Mouse (Mus musculus) frontal cortex, adult (tissue): ENCODE data around the gene Pnpla6.
"Not testable (repeated sequence)": the region's sequence is repeated elsewhere in the genome, so short reads cannot be mapped to it uniquely, and the experiment has no call there.

Experiments
- ATAC-seq: cut with Nextera tagmentation; 2 replicates; pipeline ENCODE4 v1.9.2; 2017; ENCODE audit warnings: mild to moderate bottlenecking, moderate library complexity, mixed read lengths; ENCODE audit not compliant: low TSS enrichment

Gene Pnpla6

DNA sequence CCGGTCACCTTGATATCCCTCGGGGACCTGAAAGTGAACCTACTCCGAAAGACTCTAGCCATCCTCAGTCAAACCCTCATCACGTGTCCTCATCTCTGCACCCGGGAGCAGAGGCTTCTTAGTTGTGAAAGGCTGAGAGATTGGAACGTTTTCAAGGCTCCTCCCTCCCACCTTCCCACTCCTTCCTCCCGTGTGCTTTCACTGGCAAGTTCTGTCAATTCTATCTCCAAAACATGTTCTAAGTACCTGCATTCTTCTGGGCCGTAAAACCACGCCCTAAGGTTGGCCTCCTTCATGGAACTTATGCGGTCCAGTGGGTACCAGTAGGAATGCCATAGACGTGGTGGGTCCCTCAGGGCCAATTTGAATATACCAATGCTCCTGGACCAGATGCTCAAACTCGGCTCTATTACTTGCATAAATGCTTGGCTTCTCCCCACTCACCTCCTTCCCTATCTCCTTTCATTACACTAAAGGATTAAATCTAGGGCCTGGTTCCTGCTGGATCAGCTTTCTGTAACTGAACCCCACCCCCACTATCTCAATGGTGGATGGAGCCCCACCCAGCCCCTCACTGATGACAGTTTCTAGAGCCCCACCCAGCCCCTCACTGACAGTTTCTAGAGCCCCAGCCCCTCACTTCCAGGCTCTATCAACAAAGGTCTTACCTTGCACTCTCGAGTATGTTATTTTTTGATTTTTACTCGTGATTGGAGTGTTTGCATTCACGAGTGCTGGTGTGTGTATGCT, 61.2 kb downstream of the Pnpla6 start:
- ATAC-seq = no peak

DNA sequence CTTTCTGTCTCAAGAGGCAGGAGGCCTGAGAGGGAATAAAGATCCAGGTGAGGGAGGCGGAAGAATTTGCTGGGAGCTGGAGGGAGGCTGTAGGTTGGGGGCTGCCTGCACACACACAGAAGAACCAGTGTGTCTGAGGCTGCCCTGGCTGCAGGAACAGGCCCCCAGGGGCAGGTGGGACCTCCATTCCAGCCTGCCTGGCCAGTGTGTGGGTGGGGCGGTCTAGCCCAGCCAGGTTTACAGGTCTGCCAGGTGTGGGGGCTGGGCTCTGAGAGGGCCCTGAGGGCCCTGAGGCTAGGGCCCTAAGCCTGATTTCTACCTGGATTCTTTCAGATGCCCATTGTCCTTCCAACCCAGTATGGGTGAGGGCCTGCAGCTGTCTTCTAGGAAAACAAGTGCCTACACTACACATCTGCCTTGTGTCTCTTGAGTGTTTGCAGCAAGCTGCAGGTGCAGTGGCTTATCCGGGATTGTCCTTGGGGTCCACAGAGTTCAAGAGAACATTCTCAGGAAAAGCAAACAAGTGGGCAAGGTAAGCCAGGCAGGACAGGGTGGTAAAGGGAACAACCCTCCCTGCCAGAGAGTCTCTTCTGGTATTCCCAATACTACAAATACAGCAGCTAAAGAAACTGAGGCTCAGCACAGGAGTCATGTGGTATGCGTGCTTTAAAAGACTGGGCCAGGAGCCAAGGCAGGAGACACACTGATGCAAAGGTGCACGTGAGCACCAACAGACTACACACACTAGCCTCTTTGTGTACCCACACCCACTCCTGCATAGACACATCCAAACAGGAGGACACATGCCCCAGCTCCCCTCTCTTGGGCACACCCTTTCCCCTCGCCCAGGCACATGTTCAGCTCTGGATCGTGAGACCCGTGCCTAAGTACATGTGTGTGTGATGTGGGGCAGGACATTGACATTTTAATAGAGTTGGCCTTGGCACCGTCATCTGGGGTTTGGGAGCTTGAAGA, 64.5 kb downstream of the Pnpla6 start:
- ATAC-seq = no peak

DNA sequence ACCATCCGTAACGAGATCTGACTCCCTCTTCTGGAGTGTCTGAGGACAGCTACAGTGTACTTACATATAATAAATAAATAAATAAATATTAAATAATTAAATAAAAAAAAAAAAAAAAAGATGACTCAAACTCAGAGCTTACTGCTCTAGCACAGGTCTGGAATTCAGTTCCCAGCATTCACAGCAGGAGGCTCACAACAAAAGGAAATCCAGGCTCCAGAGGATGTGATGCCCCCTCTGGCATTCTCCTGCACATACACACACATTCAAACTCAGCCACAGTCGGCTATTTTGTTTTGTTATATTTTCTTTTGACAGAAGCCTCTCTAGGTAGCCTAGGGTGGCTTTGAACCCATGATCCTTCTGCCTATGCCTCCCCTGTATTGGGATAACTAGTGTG, 66.8 kb downstream of the Pnpla6 start:
- ATAC-seq = not testable (repeated sequence)

GRCm38 (mm10) chr8:3586452-3586851, 71.3 kb downstream of the Pnpla6 start:
- no peak for ATAC-seq

DNA sequence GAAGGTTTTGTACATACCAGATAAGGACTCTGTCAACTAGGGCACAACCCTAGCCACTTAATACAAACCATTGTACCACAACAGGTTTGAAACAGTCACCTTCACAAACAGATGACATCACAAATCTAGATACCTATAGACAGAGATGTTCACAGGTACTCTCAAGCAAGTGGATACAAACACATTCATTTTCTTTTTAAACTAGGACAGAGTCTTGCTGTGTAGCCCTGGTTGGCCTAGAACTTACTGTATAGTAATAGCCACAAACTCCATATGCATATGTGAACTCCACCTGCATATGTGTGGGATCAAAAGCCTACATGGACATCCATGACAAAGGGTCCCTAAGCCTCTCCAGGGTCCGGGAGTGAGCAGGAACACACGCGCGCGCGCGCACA, 71.8 kb downstream of the Pnpla6 start, which contains the start of gene Camsap3:
Gene Camsap3 (plus strand): TSS at position 301 of the 398 bp plus-strand sequence.
- no peak for ATAC-seq

GRCm38 (mm10) chr8:3587391-3588257, 72.4 kb downstream of the Pnpla6 start:
- peak; percentile 91 for ATAC-seq

GRCm38 (mm10) chr8:3588258-3588633, 73.1 kb downstream of the Pnpla6 start:
- no peak; the same call in 1 of the 2 replicates for ATAC-seq

DNA sequence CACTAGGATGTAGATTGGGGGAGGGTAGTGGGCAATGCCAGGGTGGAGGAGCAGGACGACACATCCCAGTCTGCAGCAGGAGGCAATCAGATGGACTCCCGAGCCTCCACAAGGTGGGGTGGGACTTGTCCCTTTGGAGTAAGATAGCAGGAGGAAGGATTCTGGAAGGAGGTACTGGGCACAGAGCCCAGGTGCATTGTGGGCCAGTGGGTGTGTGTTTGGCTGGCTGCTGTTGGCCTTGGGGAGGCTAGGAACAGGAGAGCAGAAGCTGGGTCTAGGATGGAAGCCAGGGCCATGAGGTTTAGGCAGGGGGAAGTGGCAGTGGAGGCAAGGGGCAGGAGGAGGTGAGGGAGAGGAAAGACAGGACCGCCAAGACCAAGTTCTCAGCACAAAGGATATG, 78.3 kb downstream of the Pnpla6 start:
- ATAC-seq = peak; percentile 41; the same call in 1 of the 2 replicates
